Mouse (Mus musculus): ENCODE measurements around the gene Daam2.

The Daam2 gene

DNA sequence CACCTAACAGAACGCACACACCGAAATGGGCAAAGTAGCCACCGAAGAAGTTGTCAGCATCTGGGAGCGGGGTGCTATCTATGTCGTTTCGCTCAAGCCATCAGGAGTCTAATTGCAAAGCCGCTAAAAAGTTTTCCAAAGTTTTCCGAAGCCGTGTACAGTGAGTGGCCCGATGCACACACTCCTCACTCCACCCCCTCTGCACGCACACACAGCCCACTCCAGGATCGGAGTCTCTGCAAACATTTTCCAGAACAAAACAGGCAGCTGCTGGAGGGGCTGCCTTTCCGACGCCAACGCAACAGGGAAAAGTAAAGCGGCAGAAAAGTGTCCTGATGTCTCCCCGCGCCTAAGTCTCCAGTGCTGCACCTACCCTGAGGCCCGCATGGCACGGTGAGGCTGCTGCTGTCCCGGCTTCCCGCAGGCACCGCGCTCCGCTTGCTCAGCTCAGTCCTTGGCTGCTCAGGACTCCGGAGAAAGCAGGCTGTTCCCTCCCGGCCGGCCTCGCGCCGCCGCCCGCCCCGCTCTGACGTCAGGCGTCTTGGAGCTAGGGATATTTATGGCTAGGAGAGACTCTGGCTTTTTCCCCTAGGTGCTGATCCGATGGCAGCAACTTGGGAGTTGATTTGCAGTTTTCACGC lies at the start of gene Daam2:
TSS of gene Daam2 (minus strand) at position 514 of the 641 bp plus-strand sequence.
- peak; percentile 91 for DNase-seq (ENCODE audit: low read depth, low spot score)

DNA sequence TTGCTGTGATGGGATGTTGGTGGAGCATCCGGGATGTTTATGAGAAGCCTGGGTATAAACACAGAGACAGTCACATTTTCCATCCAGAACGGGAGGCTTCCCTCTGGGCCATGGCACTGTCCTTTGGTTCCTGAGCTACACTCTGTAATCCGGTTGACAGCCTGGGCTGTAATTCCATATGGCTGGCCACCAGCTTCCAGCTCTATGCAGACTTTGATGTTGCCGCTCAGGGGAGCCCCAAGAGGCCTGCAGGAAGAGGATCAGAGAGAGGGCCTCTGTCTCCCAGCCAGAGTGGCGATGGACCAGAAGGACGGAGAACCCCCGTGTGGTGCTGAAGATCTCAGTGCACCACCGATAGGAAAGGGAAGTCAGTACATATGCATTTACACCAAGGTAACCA lies 46.2 kb upstream of the Daam2 start:
- peak; percentile 15 for DNase-seq (ENCODE audit: low read depth, low spot score)

DNA sequence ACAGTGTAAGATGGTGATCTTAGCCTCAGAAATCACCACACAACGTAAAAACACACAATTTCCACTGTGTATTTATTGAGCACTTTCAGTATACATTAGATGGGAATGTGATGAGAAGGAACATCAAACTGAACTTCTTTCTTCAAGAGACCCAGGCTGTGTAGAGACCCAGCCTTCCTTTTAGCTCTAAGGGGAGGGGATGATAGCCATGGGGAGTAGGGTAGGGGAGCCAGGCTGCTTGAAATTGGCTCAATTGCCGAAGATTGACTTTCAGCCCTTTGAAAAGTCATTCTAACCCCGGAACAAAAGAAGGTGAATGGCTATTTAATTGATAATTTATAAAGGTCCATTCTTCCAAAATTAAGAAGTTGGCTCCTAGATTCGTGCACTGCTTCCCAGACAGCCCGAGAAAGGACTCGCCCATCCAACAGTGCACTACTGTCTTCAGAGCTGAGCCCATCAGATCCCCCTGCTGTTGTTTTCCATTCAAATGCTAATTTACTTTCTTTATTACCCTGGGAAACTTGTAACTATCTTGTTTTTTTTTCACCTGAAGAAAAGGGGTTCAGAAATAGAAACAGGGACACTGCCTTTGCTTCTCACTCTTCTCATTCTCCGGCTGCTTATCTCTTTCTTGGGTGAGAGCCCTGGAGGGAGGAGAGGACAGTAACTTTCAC lies 43.3 kb upstream of the Daam2 start:
- DNase-seq (ENCODE audit: low read depth, low spot score), result no peak

DNA sequence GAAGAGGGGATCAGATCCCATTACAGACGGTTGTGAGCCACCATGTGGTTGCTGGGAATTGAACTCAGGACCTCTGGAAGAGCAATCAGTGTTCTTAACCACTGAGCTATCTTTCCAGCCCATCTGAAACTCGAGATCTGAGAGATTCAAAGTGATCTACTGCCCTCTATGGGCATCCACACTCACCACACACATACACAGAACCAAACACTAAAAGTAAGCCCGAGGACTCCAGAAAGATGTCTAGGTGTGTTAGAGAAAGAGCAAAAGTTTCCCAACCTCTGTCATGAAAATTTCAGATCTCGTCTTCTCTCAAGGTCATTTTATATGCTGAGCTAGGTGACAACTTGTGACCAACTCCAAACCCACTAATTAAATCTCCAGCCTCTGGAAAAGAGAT lies 41.3 kb upstream of the Daam2 start:
- peak; percentile 9 for DNase-seq (ENCODE audit: low read depth, low spot score)

DNA sequence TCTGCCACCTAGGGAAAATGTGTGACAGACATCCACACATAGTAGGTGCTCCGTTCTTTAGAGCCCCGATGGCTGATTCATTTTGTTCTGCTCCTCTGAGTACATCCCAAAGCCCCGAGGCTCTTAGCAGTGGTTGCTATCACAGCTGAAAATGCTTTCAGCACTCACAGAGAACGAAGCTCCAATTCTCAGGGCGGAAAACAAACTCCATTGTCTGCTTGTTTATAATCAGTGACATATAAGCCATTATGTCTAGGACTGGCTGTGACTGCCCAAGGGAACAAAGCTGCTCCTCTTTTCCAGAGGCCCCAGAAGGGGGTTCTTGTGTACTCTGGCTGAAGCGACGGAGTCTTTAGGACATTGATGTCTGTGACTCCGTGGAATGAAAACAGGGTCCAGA lies 25.9 kb upstream of the Daam2 start:
- peak; percentile 90 for DNase-seq (ENCODE audit: low read depth, low spot score)

DNA sequence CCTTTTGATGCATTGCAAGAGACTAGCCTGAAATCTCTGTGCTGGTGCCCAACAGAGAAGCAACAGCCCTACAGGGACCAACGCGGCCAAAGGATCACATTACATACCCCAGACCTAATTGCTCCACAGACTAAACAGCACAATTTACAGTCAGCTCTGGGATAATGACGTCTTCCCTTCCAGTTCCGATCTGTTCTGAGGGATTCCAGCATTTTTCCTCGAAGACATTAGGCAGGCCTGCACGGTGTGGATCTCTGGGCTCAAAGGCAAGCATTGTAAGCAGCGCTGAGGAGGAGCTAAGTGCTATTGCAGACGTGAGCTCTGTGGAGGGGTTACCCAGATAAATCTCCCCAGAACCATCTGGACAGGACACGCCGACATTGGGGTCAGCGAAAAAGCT lies 18.3 kb upstream of the Daam2 start:
- DNase-seq (ENCODE audit: low read depth, low spot score), result no peak

DNA sequence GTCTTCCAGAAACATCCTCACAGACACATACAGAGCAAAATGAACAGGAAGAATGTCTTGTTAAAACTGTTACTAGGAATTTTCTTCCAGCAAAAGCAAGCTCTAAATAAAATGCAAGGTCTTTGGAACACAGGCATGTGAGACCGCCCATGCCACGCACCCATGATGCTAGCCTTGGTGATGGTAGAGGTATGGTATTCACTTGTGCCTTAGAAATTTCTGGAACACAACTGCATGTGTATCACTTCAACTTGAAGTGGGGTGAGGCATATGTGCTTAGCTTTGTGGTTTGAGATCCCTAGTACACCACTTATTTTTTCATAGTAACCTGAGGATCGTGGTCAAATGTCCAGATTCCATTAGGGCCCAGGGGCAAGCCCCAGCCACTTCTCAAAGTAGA lies 13.2 kb upstream of the Daam2 start:
- DNase-seq (ENCODE audit: low read depth, low spot score), result no peak

DNA sequence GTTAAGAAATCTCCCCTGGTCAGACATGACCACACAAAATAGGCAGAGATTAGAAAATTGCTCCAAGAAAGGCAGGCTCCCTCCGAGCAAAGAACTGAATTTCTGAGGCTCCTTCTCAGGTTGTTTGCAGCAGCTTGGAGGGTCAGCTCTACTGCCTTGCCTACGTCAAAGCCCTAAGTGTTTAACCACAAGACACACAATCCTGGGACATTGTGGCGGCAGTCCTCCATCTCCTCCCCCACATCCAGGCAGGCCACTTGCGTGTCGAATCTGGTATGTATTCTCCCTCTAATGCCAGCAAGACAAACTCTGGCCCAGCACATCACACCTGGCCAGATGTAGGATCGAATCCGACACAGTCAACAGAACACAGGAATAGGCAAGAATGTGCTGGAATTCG lies 4.6 kb upstream of the Daam2 start:
- DNase-seq (ENCODE audit: low read depth, low spot score), result no peak

DNA sequence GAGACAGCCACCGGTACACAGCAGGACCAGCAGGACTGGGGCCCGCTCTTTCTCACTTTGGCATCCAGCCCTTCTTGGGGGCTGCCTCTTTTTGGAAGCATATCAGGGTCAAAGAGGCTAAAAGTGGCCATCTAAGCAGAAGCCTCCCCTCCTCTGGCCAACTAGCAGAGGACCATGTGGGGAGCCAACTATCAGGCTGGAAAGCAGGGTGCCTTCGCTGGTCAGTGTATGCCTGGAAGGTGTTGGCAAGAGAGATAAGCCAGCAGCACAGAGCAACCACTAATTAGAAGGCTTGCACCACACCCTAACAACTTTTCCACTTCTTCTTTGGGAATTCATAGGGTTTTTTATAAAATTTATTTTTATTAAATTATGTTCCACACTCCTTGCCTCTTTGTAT lies 346 bp upstream of the Daam2 start:
- no peak for DNase-seq (ENCODE audit: low read depth, low spot score)

DNA sequence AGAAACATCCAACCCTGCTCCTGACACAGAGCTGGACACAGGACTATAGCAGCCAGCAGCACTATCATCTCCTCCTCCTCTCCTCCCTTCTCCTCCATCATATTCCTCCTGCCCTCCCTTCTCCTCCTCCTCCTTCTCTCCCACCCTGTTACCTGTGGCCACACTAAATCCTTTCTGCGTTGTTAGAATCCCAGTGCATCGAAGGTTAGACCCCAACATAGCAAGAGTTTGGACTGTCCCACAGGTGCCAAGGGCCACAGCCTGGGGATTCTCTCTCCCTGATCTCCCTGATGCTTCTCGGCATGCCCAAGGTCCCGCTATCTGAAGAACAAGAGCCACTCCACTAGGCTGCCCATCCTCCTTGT lies 745 bp downstream of the Daam2 start:
- DNase-seq (ENCODE audit: low read depth, low spot score), result no peak

DNA sequence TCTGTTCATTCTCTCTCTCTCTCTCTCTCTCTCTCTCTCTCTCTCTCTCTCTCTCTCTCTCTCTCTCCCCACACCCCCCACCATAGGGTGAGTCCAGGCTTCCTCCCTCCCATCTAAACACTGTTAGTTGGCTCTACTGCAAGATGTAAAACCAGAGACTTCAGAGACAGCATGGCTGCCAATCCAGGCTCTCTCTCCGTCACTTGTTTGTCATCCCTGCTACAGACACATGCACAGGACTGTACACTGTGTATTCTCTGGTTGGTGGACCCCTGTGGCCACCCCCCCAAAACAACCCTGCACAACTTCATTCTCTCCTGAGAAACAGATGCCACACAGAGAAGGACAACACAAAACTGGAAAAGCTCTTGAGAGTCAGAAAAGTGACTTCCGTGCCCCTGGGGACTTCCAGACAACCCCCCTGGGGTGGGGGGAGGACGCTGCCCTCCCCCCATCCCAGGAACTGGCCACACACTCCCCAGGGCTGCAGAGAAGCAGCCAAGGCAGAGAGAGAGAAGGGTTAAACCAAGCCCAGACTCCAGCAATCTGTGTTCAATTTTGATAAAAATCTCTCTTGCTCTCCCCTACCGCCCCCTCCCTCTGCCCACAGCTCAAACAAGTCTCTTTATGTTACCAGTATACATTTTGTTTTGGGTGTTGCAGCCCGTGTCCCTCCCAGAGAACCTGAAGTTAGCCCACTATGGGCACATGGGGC lies 1.3 kb downstream of the Daam2 start:
- DNase-seq (ENCODE audit: low read depth, low spot score), result no peak

DNA sequence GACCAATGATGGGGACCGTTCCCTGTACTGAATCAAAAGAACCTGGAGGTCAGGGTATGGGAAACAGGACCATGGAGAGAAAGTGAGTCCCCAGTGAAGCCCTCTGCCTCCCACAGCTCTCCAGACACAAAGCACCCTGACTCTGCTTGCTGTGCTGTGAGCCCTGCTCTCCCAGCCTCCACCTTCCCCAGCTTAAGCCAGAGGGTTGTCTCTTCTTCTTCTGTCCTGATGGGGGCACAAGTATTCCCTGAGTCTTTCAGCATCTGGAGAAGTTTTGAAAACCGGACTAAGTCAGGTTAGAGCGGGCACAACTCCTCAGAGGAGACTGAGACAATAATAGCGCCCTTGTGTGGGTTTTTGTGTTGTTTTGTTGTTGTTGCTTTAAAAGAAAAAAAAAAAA lies 2.2 kb downstream of the Daam2 start:
- DNase-seq (ENCODE audit: low read depth, low spot score), result peak; percentile 49

DNA sequence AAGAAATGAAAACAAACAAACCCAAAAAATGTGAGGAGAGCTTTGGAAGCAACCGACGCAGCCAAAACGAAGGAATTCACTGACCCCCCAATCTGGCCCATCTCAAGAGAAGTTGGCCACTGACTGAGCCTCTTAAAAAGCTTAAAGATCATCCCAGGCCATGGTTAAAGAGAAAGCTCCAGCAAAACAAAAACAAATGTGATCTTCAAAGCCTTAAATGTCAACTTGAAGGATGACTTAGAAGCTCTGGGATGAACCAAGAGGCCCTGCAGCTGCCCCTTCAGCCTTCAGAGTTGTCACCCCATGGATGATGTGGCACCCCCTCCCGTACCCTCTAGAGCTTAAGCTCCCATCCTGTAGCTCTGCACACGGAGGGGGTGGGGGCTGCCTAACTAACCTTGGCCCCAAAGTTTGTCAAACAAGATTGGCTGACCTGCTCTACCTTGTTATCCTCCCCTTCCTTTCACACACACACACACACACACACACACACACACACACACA lies 4.3 kb downstream of the Daam2 start:
- no peak for DNase-seq (ENCODE audit: low read depth, low spot score)

DNA sequence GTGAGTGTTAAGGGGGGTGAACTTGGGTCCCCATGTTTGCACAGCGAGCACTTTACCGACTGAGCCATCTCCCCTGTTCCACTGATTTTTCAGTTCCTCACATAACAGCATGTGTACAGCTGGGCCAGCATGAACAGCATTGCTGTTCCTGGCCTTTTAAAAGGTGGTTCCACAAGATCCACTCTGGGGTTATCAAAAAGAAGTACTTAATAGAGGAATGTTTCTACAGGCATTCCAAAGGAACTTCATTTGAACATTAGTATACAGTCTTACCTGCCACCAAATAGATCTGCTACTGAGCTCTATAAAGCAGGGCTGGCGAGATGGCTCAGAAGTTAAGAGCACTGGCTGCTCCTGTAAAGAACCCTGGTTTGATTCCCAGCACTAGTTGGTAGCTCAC lies 8.0 kb downstream of the Daam2 start:
- DNase-seq (ENCODE audit: low read depth, low spot score), result no peak

DNA sequence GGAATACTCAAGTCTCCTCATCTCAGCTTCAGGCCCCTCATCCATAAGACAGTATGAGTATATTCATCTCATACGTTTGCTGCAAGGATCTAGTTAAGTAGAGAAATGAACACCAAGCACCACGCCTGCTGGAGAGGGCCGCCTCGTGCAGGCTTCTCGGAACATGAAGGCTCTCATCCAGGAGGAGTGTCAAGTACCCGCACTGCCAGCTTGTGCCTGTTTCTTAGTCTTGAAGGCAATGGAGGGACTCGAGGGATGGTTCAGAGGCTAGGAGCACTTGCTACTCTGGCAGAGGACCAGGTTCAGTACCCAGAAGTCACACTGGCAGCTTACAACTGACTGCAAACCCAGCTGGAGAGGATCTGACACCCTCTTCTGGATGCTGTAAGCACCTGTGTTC lies 12.2 kb downstream of the Daam2 start:
- DNase-seq (ENCODE audit: low read depth, low spot score), result peak; percentile 35

DNA sequence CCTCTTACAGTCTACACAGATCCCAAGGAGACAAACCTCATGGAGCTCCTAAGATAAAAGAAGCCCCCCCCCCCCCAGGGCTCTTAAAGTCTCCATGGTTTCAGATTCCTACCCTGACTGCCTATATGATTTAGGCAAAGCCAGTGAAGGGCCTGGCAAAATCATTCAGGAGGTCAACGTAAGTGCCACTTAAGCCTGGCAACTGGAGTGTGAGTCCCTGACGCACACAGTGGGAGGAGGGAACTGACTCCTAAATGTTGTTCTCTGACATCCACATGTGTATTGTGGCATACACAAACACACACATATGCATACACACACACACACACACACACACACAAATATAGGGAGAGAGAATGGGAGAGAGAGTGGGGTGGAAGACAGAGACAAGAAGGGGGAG lies 12.7 kb downstream of the Daam2 start:
- no peak for DNase-seq (ENCODE audit: low read depth, low spot score)

DNA sequence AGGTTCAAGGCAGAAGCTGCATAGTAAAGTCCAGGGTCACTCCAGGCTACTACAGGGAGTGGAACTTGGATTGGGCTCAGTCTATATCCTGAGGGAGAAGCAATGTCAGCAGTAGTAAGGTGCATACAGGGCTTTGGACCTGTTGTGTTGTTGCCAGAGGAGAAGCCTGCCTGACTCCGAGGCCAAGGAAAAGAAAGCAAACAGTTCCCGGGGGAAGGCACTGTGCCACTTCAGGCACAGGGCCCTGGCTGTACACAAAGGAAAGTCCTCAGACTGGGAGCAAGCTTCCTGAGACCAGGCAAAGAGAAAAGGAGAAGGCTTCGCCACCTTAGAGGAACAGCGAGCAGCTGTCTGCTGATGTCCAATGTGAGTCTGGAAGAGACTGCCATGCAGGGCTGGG lies 18.1 kb downstream of the Daam2 start:
- no peak for DNase-seq (ENCODE audit: low read depth, low spot score)

DNA sequence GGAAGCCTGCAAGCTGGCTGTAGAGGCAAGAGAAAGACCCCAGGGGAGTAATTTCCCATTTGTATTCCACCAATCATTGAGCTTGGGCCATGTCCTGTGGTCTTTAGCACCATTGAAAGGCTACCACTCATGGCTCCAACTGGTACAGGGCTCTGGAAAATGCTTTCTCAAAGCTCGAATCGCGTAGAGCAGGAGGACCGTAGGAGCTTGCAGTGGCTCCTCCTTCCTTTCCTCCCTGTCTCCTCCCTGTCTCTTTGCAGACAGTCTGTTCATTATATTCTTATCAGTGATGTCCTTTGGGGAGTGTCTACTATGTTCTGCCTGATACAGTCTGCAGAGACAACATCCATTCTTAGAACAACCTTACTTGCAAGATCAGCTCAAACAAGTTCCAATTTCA lies 18.7 kb downstream of the Daam2 start:
- DNase-seq (ENCODE audit: low read depth, low spot score), result no peak

DNA sequence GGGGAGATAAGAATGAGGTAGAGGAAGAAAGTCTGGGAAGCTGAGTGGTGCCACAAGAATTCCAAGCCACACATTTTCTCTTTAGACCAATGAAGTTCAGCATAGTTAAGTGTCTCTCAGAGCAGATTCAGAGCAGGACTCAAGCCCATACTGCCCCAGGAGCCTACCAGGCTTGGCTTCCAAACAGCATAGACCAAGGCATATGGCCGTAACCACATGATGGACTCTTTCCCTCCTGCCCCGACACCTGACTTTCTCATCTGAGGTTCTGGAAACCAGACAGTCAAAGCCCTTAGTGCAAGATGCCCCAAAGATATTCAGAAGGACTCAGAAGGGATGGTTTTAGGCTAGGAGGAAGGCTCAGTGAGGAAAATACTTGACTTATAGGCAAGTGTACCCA lies 19.6 kb downstream of the Daam2 start:
- peak; percentile 61 for DNase-seq (ENCODE audit: low read depth, low spot score)

DNA sequence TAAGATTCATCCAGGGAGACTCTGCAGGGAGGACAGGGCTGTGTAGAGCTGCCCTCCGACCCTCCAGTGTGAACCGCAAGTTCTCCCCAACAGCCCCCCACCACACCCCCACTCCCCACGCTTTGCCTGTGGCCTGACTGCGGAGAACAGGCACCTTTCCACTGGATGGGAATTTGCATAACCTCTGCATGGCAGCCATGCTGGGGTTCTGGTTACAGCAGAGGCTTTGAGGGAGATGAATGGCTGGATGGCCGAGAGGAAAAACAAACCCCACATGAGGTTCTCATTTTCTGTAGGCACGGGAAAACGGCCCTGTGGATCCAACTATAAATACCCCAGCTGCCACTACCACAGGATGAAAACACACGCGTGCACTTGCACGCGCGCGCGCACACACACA lies 23.4 kb downstream of the Daam2 start:
- no peak for DNase-seq (ENCODE audit: low read depth, low spot score)

DNA sequence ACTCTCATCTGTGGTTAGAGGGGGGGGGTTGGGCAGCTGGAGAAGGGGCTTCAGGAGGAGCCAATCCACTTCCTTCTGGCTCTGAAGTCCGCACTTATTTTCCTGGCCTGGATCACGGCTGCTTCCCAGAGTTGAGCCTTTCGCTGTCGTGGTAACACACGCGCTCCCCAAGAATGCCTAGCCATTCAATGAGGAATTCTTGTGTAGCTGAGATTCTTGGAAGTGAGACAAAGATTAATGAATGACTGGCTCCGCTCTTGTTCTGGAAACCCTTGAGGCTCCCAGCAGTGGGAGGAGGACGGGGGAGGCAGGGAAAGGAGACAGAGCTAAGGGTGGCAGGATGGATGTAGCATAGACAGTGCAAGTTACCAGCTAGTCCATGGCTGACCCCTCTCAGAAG lies 24.9 kb downstream of the Daam2 start:
- peak; percentile 69 for DNase-seq (ENCODE audit: low read depth, low spot score)

DNA sequence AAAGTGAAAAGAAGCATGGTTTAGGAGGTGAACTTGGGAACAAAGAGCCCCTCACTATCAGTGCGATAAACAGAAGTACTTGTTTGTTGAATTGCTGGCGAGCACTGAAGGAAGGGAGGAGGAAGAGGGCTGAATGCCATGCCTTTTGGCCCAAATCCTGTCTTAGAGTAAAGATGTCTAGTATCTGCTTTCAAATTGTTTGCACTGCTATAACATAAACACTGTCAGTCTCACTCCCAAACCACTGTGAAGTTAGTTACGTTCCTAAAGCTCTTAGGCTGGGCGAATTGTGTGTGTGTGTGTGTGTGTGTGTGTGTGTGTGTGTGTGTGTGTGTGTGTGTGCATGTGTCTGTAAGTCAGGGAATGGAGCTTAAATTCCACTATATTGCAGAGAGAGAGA lies 28.6 kb downstream of the Daam2 start:
- peak; percentile 47 for DNase-seq (ENCODE audit: low read depth, low spot score)

DNA sequence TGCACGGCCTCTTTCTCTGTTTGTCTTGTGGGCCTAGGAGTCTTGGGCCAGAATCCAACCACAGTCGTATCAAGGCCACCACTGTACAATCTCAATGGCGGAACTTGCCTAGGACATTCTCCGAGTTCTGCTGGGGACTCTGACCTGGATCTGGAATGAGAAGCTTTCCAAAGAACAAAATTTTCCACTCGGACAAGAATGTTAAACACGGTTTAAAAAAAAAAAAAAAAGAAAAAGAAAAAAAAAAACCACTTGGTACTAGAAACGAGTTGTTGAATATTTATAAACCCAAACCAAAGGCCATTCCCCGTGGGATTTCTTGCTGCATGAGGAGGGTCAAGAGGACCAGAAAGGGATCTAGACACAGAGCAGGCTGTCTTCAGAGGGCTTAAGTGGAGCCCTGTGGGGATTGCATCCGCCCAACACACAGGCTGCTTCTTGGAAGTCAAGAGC lies 29.9 kb downstream of the Daam2 start:
- DNase-seq (ENCODE audit: low read depth, low spot score), result peak; percentile 33
